Mouse (Mus musculus): Measurements from ENCODE around the gene A630023A22Rik. TPM values are rescaled to one million over a fixed set of nuclear protein-coding genes. Genes with fewer than 3 reads are reported as not detected.
A peak's percentile ranks its signal among the peaks of the same experiment; 100 is the strongest.

A630023A22Rik gene
- polyA plus RNA-seq, 1 experiment from 2014 or later: 0.12 TPM

- Histone ChIP-seq H3K9me3 (replicated peaks; ENCODE audit: control insufficient read depth, low read length) (no peaks in the 10 kb centered on the region), H3K27ac (ENCODE audit: low read length) (no peak overlapping the region), H3K4me3 (ENCODE audit: low read length) (no peak overlapping the region), H3K27me3 (ENCODE audit: control insufficient read depth, insufficient read depth, low read length) (no peaks in the 10 kb centered on the region), H3K9ac (ENCODE audit: low read length) (no peak overlapping the region), H3K4me1 (ENCODE audit: control insufficient read depth, insufficient read depth, low read length) (no peaks in the 10 kb centered on the region), H3K4me2 (ENCODE audit: low read depth, low read length) (no peak overlapping the region), H3K36me3 (ENCODE audit: control insufficient read depth, insufficient read depth) (no peaks in the 10 kb centered on the region)
- no peak for ATAC-seq (replicated peaks; ENCODE audit: extremely low read depth, insufficient read depth, low FRiP score)
- 76% methylated on average over 5 of the region's 5 CpGs for WGBS
These were observed 11.1 kb downstream of the A630023A22Rik start for GRCm38 (mm10) chr14:34091475-34091874.

GRCm38 (mm10) chr14:34089796-34090195, 12.8 kb downstream of the A630023A22Rik start:
- Histone ChIP-seq H3K4me2 (ENCODE audit: low read depth, low read length) (no peak overlapping the region), H3K36me3 (ENCODE audit: control insufficient read depth, insufficient read depth) (no peaks in the 10 kb centered on the region), H3K9ac (ENCODE audit: low read length) (no peak overlapping the region), H3K4me1 (ENCODE audit: control insufficient read depth, insufficient read depth, low read length) (no peaks in the 10 kb centered on the region), H3K4me3 (ENCODE audit: low read length) (no peak overlapping the region), H3K9me3 (replicated peaks; ENCODE audit: control insufficient read depth, low read length) (no peaks in the 10 kb centered on the region), H3K27me3 (ENCODE audit: control insufficient read depth, insufficient read depth, low read length) (no peaks in the 10 kb centered on the region), H3K27ac (ENCODE audit: low read length) (no peak overlapping the region)
- ATAC-seq (replicated peaks; ENCODE audit: extremely low read depth, insufficient read depth, low FRiP score): no peak
- 76% methylated on average over 8 of the region's 8 CpGs for WGBS

DNA sequence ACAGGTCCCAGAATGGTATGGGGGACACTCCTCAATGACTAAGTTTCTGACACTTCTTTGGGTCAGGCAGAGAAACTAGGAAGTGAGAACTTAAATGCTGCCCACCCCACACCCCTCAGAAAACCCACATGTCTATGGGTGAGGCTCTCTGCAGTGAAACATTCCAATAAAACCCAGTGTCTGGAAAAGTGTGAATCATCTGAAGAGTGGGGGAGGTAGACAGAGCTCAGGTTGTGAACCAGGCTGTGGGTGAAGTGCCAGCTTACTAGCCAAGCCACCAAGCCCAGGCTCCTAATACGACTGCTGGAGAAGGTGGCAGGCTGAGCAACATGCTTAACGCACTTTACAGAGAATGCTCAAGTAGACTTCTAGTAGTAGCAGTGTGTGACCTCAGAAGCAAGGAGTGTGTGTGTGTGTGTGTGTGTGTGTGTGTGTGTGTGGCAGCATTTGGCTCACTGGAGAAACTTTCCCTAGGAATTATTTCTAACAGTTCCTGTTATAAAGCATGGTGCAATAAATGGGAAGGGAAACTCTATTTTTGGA, 14.6 kb downstream of the A630023A22Rik start:
- no peaks in the 10 kb centered on the region for H3K4me1 ChIP-seq (ENCODE audit: control insufficient read depth, insufficient read depth, low read length)
- 61% methylated on average over 2 of the region's 2 CpGs for WGBS
- no peaks in the 10 kb centered on the region for H3K9me3 ChIP-seq (replicated peaks; ENCODE audit: control insufficient read depth, low read length)
- H3K36me3 ChIP-seq (ENCODE audit: control insufficient read depth, insufficient read depth): no peaks in the 10 kb centered on the region
- no peak overlapping the region for H3K4me2 ChIP-seq (ENCODE audit: low read depth, low read length)
- H3K4me3 ChIP-seq (ENCODE audit: low read length): no peak overlapping the region
- H3K27ac ChIP-seq (ENCODE audit: low read length): no peak overlapping the region
- no peak for ATAC-seq (replicated peaks; ENCODE audit: extremely low read depth, insufficient read depth, low FRiP score)
- H3K9ac ChIP-seq (ENCODE audit: low read length): no peak overlapping the region
- no peaks in the 10 kb centered on the region for H3K27me3 ChIP-seq (ENCODE audit: control insufficient read depth, insufficient read depth, low read length)

GRCm38 (mm10) chr14:34086806-34087205, 15.7 kb downstream of the A630023A22Rik start:
- no peaks in the 10 kb centered on the region for H3K9me3 ChIP-seq (replicated peaks; ENCODE audit: control insufficient read depth, low read length)
- H3K9ac ChIP-seq (ENCODE audit: low read length): no peak overlapping the region
- H3K4me2 ChIP-seq (ENCODE audit: low read depth, low read length): no peak overlapping the region
- 59% methylated on average over 4 of the region's 4 CpGs for WGBS
- H3K27ac ChIP-seq (ENCODE audit: low read length): no peak overlapping the region
- H3K36me3 ChIP-seq (ENCODE audit: control insufficient read depth, insufficient read depth): no peaks in the 10 kb centered on the region
- ATAC-seq (replicated peaks; ENCODE audit: extremely low read depth, insufficient read depth, low FRiP score): no peak
- no peaks in the 10 kb centered on the region for H3K4me1 ChIP-seq (ENCODE audit: control insufficient read depth, insufficient read depth, low read length)
- H3K27me3 ChIP-seq (ENCODE audit: control insufficient read depth, insufficient read depth, low read length): no peaks in the 10 kb centered on the region
- H3K4me3 ChIP-seq (ENCODE audit: low read length): no peak overlapping the region

GRCm38 (mm10) chr14:34085731-34086130, 16.8 kb downstream of the A630023A22Rik start, which contains the start of gene Anxa8:
Gene Anxa8 (plus strand): TSS chr14:34085981.
- no peak within 1 kb of the TSS for H3K4me3 ChIP-seq (ENCODE audit: low read length)
- no peak within 1 kb of the TSS for H3K4me2 ChIP-seq (ENCODE audit: low read depth, low read length)
- H3K27me3 ChIP-seq (ENCODE audit: control insufficient read depth, insufficient read depth, low read length): no peaks in the 10 kb centered on the region
- WGBS: 62% methylated on average over 4 of the region's 4 CpGs
- H3K36me3 ChIP-seq (ENCODE audit: control insufficient read depth, insufficient read depth): no peaks in the 10 kb centered on the region
- H3K27ac ChIP-seq (ENCODE audit: low read length): no peak within 1 kb of the TSS
- ATAC-seq (replicated peaks; ENCODE audit: extremely low read depth, insufficient read depth, low FRiP score): peak; percentile 41
- no peaks in the 10 kb centered on the region for H3K9me3 ChIP-seq (replicated peaks; ENCODE audit: control insufficient read depth, low read length)
- no peak within 1 kb of the TSS for H3K9ac ChIP-seq (ENCODE audit: low read length)
- H3K4me1 ChIP-seq (ENCODE audit: control insufficient read depth, insufficient read depth, low read length): no peaks in the 10 kb centered on the region

DNA sequence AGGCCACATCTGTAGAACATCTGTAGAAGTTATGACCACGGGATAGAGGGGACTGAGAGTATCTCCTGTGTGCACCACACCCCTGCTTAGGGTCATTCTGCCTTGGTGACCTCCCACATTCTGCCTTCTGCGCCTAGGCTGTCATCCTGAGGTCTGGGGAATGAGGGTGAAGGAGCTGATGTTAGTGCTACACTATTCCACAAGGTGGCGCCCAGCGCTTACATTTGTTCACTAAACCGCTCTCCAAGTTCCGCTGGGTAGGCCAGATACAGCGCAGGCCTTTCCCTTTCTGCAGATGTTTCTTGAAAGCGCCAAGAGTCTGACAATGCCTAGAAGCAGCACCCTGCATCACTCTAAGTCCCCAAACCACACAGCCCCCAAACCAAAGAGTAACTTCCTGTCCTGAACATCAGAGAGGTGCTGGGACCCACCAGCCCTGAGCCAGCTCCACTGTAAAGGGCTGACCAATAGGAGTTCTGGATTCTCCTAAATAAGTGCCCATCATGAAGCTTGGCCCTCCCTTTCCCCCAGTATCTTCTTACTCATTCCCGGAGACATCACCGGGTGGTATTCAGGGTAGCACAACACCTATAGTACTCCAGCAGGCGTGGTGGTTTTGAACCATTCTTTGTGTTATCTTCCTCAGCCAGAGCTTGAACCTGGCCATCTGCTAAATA, 22.1 kb downstream of the A630023A22Rik start:
- H3K4me2 ChIP-seq (ENCODE audit: low read depth, low read length): no peak overlapping the region
- 10% methylated on average over 11 of the region's 11 CpGs for WGBS
- ATAC-seq (replicated peaks; ENCODE audit: extremely low read depth, insufficient read depth, low FRiP score): peak; percentile 80; the same call in 1 of the 2 replicates

DNA sequence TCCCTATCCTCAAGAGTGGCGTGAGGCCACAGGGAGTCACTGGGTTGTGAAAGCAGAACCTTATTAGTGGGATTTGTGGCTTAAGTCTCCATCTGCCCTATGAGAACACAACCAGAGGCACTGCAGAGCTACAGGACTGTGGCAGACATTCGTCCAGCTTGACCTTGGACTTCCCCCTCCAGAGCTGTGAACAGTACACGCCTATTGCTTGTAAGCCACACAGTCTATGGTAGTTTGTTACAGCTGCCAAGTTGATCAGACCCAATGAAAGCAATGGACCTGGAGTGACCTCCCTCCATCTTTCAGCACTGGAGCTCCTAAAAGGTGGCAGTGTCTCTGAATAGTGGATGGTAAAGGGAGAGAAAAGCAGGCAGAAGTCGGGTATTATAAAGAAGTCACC, 24.3 kb downstream of the A630023A22Rik start:
- Histone ChIP-seq H3K27me3 (ENCODE audit: control insufficient read depth, insufficient read depth, low read length) (no peaks in the 10 kb centered on the region; the same call in 1 of the 2 replicates), H3K9ac (ENCODE audit: low read length) (no peak overlapping the region), H3K9me3 (replicated peaks; ENCODE audit: control insufficient read depth, low read length) (no peaks in the 10 kb centered on the region), H3K27ac (ENCODE audit: low read length) (no peak overlapping the region), H3K36me3 (ENCODE audit: control insufficient read depth, insufficient read depth) (no peaks in the 10 kb centered on the region), H3K4me2 (ENCODE audit: low read depth, low read length) (no peak overlapping the region), H3K4me1 (ENCODE audit: control insufficient read depth, insufficient read depth, low read length) (0 out of 2 replicates have a peak, but pooled peaks cover 3% of the 10 kb centered on the region), H3K4me3 (ENCODE audit: low read length) (no peak overlapping the region)
- ATAC-seq (replicated peaks; ENCODE audit: extremely low read depth, insufficient read depth, low FRiP score): no peak
- 55% methylated on average over 4 of the region's 4 CpGs for WGBS

More for the DNA sequence above, 22.1 kb downstream of the A630023A22Rik start:
- no peak overlapping the region for H3K4me3 ChIP-seq (ENCODE audit: low read length)
- no peaks in the 10 kb centered on the region for H3K4me1 ChIP-seq (ENCODE audit: control insufficient read depth, insufficient read depth, low read length)
- no peaks in the 10 kb centered on the region for H3K9me3 ChIP-seq (replicated peaks; ENCODE audit: control insufficient read depth, low read length)
- no peaks in the 10 kb centered on the region; the same call in 1 of the 2 replicates for H3K27me3 ChIP-seq (ENCODE audit: control insufficient read depth, insufficient read depth, low read length)
- no peak overlapping the region for H3K27ac ChIP-seq (ENCODE audit: low read length)
- H3K36me3 ChIP-seq (ENCODE audit: control insufficient read depth, insufficient read depth): no peaks in the 10 kb centered on the region
- H3K9ac ChIP-seq (ENCODE audit: low read length): no peak overlapping the region

DNA sequence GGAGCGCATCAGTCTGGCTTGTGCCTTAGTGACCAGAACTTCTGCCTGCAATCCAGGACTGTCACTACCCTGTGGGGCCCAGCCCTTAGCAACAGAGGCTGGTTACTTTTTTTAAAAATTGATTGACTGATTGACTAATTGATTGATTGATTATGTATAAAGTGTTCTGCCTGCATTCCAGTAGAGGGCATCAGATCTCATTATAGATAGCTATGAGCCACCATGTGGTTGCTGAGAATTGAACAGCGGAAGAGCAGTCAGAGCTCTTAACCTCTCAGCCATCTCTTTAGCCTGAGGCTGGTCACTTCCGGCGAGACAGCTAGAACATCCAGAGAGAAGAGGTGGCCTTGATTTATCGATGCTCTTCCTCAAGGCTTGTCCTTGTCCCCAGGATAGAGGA, 25.3 kb downstream of the A630023A22Rik start:
- WGBS: 79% methylated on average over 5 of the region's 5 CpGs
- Histone ChIP-seq H3K27me3 (ENCODE audit: control insufficient read depth, insufficient read depth, low read length) (no peaks in the 10 kb centered on the region; the same call in 1 of the 2 replicates), H3K4me1 (ENCODE audit: control insufficient read depth, insufficient read depth, low read length) (0 out of 2 replicates have a peak, but pooled peaks cover 3% of the 10 kb centered on the region), H3K27ac (ENCODE audit: low read length) (no peak overlapping the region), H3K4me2 (ENCODE audit: low read depth, low read length) (no peak overlapping the region), H3K9ac (ENCODE audit: low read length) (no peak overlapping the region), H3K36me3 (ENCODE audit: control insufficient read depth, insufficient read depth) (no peaks in the 10 kb centered on the region), H3K9me3 (replicated peaks; ENCODE audit: control insufficient read depth, low read length) (no peaks in the 10 kb centered on the region), H3K4me3 (ENCODE audit: low read length) (no peak overlapping the region)
- ATAC-seq (replicated peaks; ENCODE audit: extremely low read depth, insufficient read depth, low FRiP score): no peak

GRCm38 (mm10) chr14:34075346-34075745, 27.2 kb downstream of the A630023A22Rik start:
- Histone ChIP-seq H3K36me3 (ENCODE audit: control insufficient read depth, insufficient read depth) (no peaks in the 10 kb centered on the region), H3K4me2 (ENCODE audit: low read depth, low read length) (no peak overlapping the region), H3K9me3 (replicated peaks; ENCODE audit: control insufficient read depth, low read length) (no peaks in the 10 kb centered on the region), H3K4me3 (ENCODE audit: low read length) (no peak overlapping the region), H3K27ac (ENCODE audit: low read length) (no peak overlapping the region), H3K4me1 (ENCODE audit: control insufficient read depth, insufficient read depth, low read length) (peaks cover 9% of the 10 kb centered on the region; the same call in 1 of the 2 replicates), H3K27me3 (ENCODE audit: control insufficient read depth, insufficient read depth, low read length) (no peaks in the 10 kb centered on the region; the same call in 1 of the 2 replicates), H3K9ac (ENCODE audit: low read length) (no peak overlapping the region)
- 24% methylated on average over 4 of the region's 4 CpGs for WGBS
- ATAC-seq (replicated peaks; ENCODE audit: extremely low read depth, insufficient read depth, low FRiP score): no peak
